Mouse (Mus musculus) bone marrow macrophage, adult 2 months (primary cell): Measurements from ENCODE around the gene Cyp2g1.

Experiments
- CTCF ChIP-seq: IDR thresholded peaks from 2 replicates; pipeline ENCODE4 v1.5.1; 2012; ENCODE audit warnings: low read depth, mild to moderate bottlenecking, low read length, moderate library complexity
- POLR2A ChIP-seq: IDR thresholded peaks from 2 replicates; pipeline ENCODE4 v1.6.1; 2012; ENCODE audit warnings: mild to moderate bottlenecking, low read depth, low read length, borderline replicate concordance

- TF ChIP-seq CTCF (no peak), POLR2A (no peak)
Observed at GRCm38 (mm10) chr7:26800104-26800503, 8.6 kb upstream of the Cyp2g1 start.
